Mouse (Mus musculus) kidney, embryonic 16.5 days (tissue): ENCODE data around the gene Ralgps1. TPM values are rescaled to one million over a fixed set of nuclear protein-coding genes. Genes with fewer than 3 reads are reported as not detected.
A peak's percentile ranks its signal among the peaks of the same experiment; 100 is the strongest.

Experiments used
- ATAC-seq: fragments of 200-750 bp; cut with Nextera tagmentation; 2 replicates; pipeline ENCODE4 v1.8.0; 2017; ENCODE audit warnings: moderate TSS enrichment; ENCODE audit not compliant: low FRiP score, low TSS enrichment
- H3K27ac ChIP-seq: fragments of 300-500 bp; sonication (generic); 2 replicates; pipeline ENCODE4 v1.5.1; 2014; ENCODE audit warnings: low read length
- H3K27me3 ChIP-seq: fragments of 300-500 bp; sonication (generic); 2 replicates; pipeline ENCODE4 v1.6.1; 2014; ENCODE audit warnings: low read length, control low read depth, mixed read lengths; ENCODE audit not compliant: insufficient read depth
- H3K36me3 ChIP-seq: fragments of 300-500 bp; sonication (generic); 2 replicates; pipeline ENCODE4 v1.6.1; 2014; ENCODE audit warnings: low read length, control low read depth, mixed read lengths; ENCODE audit not compliant: insufficient read depth
- H3K4me1 ChIP-seq: fragments of 300-500 bp; sonication (generic); 2 replicates; pipeline ENCODE4 v1.6.1; 2014; ENCODE audit warnings: low read length, control low read depth, mixed read lengths; ENCODE audit not compliant: insufficient read depth
- H3K4me2 ChIP-seq: fragments of 300-500 bp; sonication (generic); replicated peaks from 2 replicates; pipeline ENCODE4 v1.6.1; 2014; ENCODE audit warnings: low read depth, low read length
- H3K4me3 ChIP-seq: fragments of 300-500 bp; sonication (generic); 2 replicates; pipeline ENCODE4 v1.5.1; 2014; ENCODE audit warnings: mild to moderate bottlenecking, low read length
- H3K9ac ChIP-seq: fragments of 300-500 bp; sonication (generic); replicated peaks from 2 replicates; pipeline ENCODE4 v1.6.1; 2014; ENCODE audit warnings: low read length
- H3K9me3 ChIP-seq: fragments of 300-500 bp; sonication (generic); 2 replicates; pipeline ENCODE4 v1.6.1; 2016; ENCODE audit warnings: low read length, control low read depth
- WGBS: fragments of 180-500 bp; shearing (Covaris S2); extraction: QIAGEN DNeasy Blood & Tissue Kit; methylation state at CpG from one replicate; pipeline ENCODE4 v1.1.7; 2014; 5-methylcytosine and 5-hydroxymethylcytosine counted together
- polyA plus RNA-seq: library from polyadenylated mRNA; unstranded; fragments of >200 nt; fragmentation: Nextera tagmentation; extraction: Ambion mirVana; gene quantifications from 2 replicates; pipeline ENCODE4 v1.2.1, GENCODE M21; 2015

The Ralgps1 gene
- polyA plus RNA-seq, 1 experiment from 2014 or later = 5.2 TPM

DNA sequence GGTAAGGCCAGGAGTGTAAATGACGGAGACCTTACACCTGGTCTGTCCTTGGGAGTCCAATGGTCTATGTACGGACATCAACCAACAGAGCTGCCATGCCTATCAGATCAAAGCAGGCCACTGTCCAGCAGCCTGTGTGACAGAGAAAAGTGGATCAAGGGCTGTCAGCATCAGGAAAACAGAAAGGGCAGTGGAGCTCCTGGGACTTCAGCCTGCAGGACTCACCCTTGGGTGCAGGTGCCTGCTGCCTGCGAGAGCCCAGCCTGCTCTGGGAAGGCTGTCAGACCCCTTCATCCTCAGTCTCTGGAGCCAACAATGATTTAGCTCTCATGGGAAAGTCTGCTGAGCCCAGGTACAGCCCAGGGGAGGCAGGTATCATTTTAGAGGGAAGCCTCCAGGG, 109.8 kb downstream of the Ralgps1 start:
- ATAC-seq = no peak

DNA sequence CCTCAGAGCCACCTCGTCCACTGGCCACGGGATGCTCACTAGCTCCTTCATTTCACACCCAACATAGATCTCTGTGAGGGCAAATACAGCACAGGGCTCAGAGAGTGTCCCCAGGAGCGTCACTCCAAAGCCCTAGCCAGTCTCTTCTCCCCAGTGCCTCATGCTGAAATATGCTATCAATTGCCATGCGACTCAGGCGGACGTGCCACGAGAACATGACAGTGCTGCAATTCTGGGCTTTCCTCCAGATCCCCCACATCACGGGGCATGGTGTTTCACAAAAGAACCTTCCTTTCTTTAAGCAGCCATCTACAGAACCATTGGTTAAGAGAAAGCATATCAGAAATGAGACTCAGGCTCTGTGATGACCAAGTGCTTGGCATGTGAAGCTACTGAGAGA, 110.5 kb downstream of the Ralgps1 start:
- H3K4me1 ChIP-seq = no peaks in the 10 kb centered on the region
- no peak overlapping the region for H3K4me3 ChIP-seq
- no peak overlapping the region for H3K9ac ChIP-seq
- no peaks in the 10 kb centered on the region for H3K36me3 ChIP-seq
- H3K4me2 ChIP-seq = no peak overlapping the region
- no peak overlapping the region for H3K27ac ChIP-seq
- H3K27me3 ChIP-seq = no peaks in the 10 kb centered on the region
- no peak for ATAC-seq
- WGBS = 91% methylated on average over 8 of the region's 8 CpGs
- H3K9me3 ChIP-seq = no peaks in the 10 kb centered on the region

More for the DNA sequence above, 109.8 kb downstream of the Ralgps1 start:
- WGBS = 89% methylated on average over 3 of the region's 3 CpGs
- Histone ChIP-seq H3K27ac (no peak overlapping the region), H3K27me3 (no peaks in the 10 kb centered on the region), H3K4me3 (no peak overlapping the region), H3K4me2 (no peak overlapping the region), H3K4me1 (no peaks in the 10 kb centered on the region), H3K9me3 (no peaks in the 10 kb centered on the region), H3K36me3 (no peaks in the 10 kb centered on the region), H3K9ac (no peak overlapping the region)

DNA sequence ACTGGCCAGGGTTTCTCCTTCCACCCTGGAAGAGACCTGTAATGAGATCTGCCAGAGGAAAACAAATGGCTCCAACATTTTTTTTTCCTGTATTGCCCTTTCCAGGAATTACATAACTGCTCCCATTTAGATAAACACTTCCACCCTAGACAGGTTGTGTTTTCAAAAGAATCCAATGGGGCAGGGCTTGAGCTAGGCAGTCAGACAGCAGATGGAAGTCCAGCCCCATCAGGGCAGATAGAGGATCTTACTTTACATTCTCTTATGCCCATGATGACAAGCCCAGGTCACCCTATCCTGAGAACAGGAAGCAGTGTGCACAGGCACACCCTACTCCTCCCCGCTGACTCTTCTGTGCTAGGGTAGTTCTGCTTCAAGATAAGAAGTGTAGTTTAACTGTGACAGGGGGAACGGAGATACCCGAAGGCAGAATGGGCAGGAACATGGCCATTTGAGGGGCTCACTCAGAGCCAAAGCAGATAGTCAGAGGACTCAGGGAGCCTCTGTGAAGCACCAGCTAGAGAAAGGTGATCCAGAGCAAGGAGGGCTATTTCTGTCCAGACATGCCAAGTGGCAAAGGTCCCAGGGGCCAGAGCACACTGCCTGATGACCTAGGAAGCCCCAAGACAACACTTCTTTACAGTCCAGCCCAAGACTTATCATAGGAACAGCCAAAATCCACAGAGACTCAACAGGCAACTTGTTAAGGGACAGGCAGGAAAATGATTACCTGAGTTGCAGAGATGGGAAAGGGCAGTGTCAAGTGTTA, 114.3 kb downstream of the Ralgps1 start:
- no peak overlapping the region for H3K9ac ChIP-seq

GRCm38 (mm10) chr2:33254318-33254985, 116.8 kb downstream of the Ralgps1 start:
- 79% methylated on average over 9 of the region's 9 CpGs for WGBS
- Histone ChIP-seq H3K27ac (no peak overlapping the region), H3K27me3 (no peaks in the 10 kb centered on the region), H3K36me3 (no peaks in the 10 kb centered on the region), H3K4me2 (no peak overlapping the region), H3K9ac (no peak overlapping the region), H3K4me1 (peaks cover 10% of the 10 kb centered on the region; the same call in 1 of the 2 replicates), H3K9me3 (no peaks in the 10 kb centered on the region), H3K4me3 (no peak overlapping the region)
- no peak for ATAC-seq

More for the DNA sequence above, 114.3 kb downstream of the Ralgps1 start:
- Histone ChIP-seq H3K4me2 (no peak overlapping the region), H3K27me3 (no peaks in the 10 kb centered on the region), H3K27ac (no peak overlapping the region), H3K36me3 (no peaks in the 10 kb centered on the region), H3K9me3 (no peaks in the 10 kb centered on the region), H3K4me3 (no peak overlapping the region), H3K4me1 (peaks cover 7% of the 10 kb centered on the region; the same call in 1 of the 2 replicates)
- ATAC-seq = no peak
- WGBS = 86% methylated on average over 3 of the region's 3 CpGs

DNA sequence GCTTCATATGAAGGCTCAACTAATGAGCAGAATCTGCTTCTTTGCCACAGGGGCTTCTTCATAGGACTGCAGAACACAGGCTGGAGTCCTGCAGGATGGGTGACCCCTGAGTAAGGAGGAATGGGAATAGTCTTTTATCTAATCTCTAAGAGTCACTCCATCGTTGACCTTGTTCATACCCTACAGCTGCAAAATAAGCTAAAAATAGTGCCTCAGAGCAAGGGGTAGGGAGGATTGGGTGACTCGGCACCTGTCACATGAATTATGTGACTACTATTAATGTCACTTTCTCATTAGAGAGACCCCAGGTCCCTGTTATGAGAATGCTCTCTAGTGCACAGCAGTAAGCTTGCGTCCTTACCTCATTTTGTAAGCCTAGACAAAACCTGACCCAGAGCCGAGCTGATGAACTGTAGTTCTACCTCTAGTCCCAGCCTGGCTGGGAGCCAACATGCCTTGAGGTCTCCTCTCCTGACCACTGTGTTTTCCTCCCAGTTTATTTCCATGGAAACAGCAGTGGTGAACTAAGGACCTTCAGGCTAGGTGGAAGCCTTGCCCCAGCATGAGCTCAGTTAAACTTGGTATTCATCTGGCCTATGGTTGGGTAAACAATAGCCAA, 117.6 kb downstream of the Ralgps1 start:
- Histone ChIP-seq H3K27ac (no peak overlapping the region), H3K36me3 (no peaks in the 10 kb centered on the region), H3K9me3 (no peaks in the 10 kb centered on the region), H3K4me2 (no peak overlapping the region), H3K4me3 (no peak overlapping the region), H3K9ac (no peak overlapping the region), H3K4me1 (peaks cover 10% of the 10 kb centered on the region; the same call in 1 of the 2 replicates), H3K27me3 (no peaks in the 10 kb centered on the region)
- 22% methylated on average over 4 of the region's 4 CpGs for WGBS
- peak; percentile 57; the same call in 1 of the 2 replicates for ATAC-seq

- no peak for ATAC-seq
- Histone ChIP-seq H3K36me3 (no peaks in the 10 kb centered on the region), H3K4me1 (peaks cover 10% of the 10 kb centered on the region; the same call in 1 of the 2 replicates), H3K9me3 (no peaks in the 10 kb centered on the region), H3K4me3 (no peak overlapping the region), H3K27ac (no peak overlapping the region), H3K9ac (no peak overlapping the region), H3K4me2 (no peak overlapping the region), H3K27me3 (no peaks in the 10 kb centered on the region)
- 94% methylated on average over 6 of the region's 6 CpGs for WGBS
These were observed 118.5 kb downstream of the Ralgps1 start for GRCm38 (mm10) chr2:33252751-33253150.

GRCm38 (mm10) chr2:33249922-33250633, 121.2 kb downstream of the Ralgps1 start:
- Histone ChIP-seq H3K36me3 (no peaks in the 10 kb centered on the region; the same call in 1 of the 2 replicates), H3K9me3 (no peaks in the 10 kb centered on the region), H3K27me3 (no peaks in the 10 kb centered on the region), H3K4me1 (peaks cover 10% of the 10 kb centered on the region; the same call in 1 of the 2 replicates), H3K9ac (no peak overlapping the region), H3K27ac (no peak overlapping the region), H3K4me3 (no peak overlapping the region), H3K4me2 (no peak overlapping the region)
- ATAC-seq = no peak
- WGBS = 51% methylated on average over 3 of the region's 3 CpGs

DNA sequence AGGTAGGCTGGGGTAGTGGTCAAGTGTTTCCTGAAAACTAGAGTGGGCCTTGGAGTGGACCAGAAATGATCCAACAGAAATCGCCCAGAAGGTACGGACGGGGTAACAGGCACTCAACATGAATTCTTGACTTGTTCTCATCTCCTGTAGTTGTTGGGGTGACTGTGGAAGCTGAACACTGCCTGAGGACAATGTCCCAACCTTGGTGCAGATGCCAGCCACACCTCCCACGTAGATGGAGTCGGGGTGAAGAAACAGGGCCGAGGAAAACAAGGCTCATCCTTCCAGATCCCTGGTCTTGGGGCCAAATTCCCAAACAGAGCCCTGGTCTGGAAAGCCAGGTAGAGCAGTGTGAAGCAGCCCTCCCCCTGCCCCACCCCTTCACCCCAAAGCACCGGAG, 122.7 kb downstream of the Ralgps1 start:
- WGBS = 84% methylated on average over 7 of the region's 7 CpGs
- H3K27me3 ChIP-seq = no peaks in the 10 kb centered on the region
- no peak overlapping the region for H3K27ac ChIP-seq
- peaks cover 5% of the 10 kb centered on the region; the same call in 1 of the 2 replicates for H3K36me3 ChIP-seq
- no peak for ATAC-seq
- no peak overlapping the region for H3K4me2 ChIP-seq
- no peaks in the 10 kb centered on the region for H3K9me3 ChIP-seq
- H3K4me3 ChIP-seq = no peak overlapping the region
- H3K9ac ChIP-seq = no peak overlapping the region
- peaks cover 6% of the 10 kb centered on the region; the same call in 1 of the 2 replicates for H3K4me1 ChIP-seq

- 83% methylated on average over 5 of the region's 5 CpGs for WGBS
- ATAC-seq = no peak
- no peak overlapping the region for H3K4me2 ChIP-seq
- H3K27ac ChIP-seq = no peak overlapping the region
- no peaks in the 10 kb centered on the region for H3K9me3 ChIP-seq
- no peak overlapping the region for H3K9ac ChIP-seq
- peaks cover 5% of the 10 kb centered on the region; the same call in 1 of the 2 replicates for H3K36me3 ChIP-seq
- H3K27me3 ChIP-seq = no peaks in the 10 kb centered on the region
- no peak overlapping the region for H3K4me3 ChIP-seq
- H3K4me1 ChIP-seq = 0 out of 2 replicates have a peak, but pooled peaks cover 4% of the 10 kb centered on the region
These were observed 124.4 kb downstream of the Ralgps1 start for GRCm38 (mm10) chr2:33246841-33247240.
